Mouse (Mus musculus) lung, postnatal 25 days (tissue): ENCODE data around the gene Susd1.

ENCODE experiments used
- DNase-seq: peaks from one replicate; pipeline ENCODE4 v3.0.0; 2022; ENCODE audit warnings: low spot score

Gene Susd1

DNA sequence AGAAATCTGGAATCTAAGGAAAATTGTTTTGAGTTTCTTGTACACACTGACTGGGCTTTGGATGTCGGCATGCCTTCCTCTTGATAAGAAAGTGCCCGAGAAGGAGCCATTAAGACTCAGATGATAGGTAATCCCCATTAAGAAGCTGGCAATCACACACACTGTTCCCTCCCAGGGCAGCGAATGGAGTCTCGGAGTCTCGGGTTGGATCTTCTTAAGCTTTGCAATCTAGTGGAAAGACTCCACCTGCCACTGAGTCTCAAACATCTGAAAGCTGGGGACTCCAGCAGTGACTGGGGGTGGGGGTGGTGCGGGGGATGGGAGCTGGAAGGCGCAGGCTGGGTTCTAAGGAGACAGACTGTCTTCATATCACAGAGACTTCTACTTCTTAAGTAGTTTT lies 156.3 kb downstream of the Susd1 start:
- DNase-seq = no peak

GRCm38 (mm10) chr4:59280876-59281275 lies 157.6 kb downstream of the Susd1 start:
- DNase-seq = no peak

DNA sequence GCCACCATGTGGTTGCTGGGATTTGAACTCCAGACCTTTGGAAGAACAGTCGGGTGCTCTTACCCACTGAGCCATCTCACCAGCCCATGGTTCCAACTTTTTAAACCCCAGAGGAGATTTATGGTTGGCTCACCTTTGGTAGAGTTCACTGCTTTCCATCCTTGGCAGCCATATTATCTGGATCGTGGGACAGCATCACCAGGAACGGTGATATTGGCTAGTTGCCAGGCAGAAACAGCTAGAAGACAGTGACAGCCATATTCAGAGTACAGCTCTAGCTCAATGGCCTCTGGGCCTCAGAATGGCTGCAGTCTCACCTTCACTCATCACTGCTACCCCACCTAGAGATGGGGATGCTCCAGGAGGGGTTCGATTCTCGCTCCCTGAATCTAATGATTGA lies 159.3 kb downstream of the Susd1 start:
- no peak for DNase-seq

DNA sequence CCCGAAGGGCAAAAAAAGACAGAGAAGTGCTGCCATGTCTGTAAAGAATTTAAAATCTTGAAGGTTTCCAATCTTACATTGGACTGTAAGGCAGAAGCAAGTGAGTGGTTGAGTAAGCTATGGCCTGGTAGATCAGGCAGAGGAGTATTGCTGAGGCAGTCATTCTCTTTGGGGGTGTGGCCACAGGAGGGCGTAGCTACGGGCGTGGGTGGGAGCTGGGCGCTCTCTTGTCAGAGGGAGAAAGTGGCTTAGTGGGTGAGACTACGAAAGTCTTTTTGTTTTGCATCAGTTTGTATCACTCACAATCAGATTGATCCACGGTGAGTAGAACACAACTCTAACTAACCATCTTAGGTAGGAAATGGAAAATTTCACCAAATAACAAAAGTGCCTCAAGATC lies 160.0 kb downstream of the Susd1 start:
- no peak for DNase-seq

DNA sequence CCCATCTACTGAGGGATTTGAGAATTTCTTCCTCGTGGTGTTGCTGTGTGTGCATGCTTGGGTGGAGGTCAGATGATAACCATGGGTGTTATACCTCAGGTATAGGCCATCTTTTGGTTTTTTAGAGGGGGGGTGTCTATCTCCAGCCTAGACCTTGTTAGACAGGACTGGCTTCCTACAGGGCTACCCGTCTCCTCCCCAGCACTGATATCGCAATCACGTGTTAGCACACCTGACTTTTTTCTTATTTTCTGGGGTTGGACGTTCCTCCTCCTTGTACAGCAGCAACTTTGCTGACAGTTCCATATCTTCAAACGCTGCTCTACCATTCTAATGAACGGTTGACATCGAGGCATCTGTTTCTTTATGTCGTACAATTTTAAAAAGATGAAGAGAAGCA lies 160.5 kb downstream of the Susd1 start:
- DNase-seq = no peak

DNA sequence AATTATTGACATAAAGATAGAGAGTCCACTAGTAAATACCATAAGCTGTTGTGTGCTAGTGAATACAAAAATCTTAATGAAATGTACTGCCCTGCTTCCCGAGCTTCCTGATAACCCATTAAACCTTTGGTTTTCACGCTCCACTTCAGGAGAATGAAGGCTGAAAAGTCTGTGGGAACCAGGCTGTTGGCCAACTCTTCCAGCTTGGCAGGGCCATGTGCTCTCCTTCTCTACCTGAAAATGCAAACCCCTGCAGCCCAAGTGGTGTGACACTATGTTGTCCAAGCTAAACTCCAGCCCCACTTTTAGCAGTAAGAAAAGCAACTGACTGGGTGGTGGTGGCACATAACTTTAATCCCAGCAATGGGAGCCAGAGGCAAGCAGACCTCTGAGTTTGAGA lies 162.5 kb downstream of the Susd1 start:
- no peak for DNase-seq

DNA sequence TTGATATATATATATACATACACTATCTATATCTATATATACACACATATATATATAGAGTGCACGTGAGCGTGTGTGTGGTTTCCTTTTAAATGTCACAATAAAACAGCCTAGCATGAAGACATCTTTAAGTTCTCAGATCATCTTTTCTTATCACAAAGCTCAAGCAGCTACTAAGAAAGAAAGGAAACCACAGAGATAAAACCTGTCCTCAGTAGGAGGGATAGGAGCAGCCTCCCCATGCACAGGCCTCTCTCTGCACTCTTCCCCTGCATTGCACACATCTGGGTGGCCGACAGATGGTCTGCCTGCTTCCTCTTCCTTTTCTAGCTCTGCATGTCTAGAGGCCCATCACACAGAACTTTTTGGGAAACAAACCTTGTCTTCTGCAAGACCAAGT lies 162.9 kb downstream of the Susd1 start:
- DNase-seq = no peak

- DNase-seq = no peak
These were observed 164.3 kb downstream of the Susd1 start for GRCm38 (mm10) chr4:59274136-59274535.

DNA sequence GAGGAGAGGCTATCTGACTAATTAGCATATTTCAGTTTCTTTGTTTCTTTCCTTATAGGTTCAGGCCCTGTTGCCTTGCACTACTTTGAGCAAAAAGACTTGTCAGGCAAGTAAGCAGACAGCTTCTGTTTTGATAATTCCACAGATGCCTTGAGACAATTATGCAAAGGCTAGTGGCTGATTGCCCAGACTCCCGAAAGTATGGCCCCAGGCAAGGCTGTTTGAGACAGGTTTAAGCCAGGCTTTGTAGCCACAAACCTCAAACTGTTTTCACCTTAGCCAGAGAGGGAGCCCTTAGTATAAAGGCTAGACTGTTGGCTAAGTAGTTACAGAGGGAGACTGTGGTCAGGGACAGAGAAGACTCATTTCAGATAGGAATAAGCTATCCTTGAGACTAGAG lies 165.1 kb downstream of the Susd1 start:
- DNase-seq = no peak

DNA sequence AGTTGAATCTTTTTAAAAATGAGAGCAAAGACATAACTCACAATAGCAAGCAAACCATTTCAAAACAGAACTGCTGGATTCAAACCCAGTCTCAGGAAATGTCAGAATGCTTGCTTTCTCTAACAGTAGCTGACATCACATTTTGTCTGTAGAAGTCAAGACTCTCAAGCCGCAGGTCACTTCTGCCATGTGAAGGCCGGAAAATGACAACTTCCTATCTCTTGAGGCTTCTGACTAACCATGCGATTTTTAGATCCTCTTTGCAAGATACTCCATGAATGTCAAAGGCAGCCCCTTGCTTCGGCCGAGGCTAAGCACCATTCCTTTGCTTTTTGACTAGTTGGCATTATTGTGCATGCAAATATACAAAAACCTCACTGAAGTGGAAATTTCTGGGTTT lies 172.8 kb downstream of the Susd1 start:
- peak; percentile 21 for DNase-seq

- no peak for DNase-seq
These were observed 173.3 kb downstream of the Susd1 start for GRCm38 (mm10) chr4:59265182-59265581.
